Mouse (Mus musculus): Measurements from ENCODE around the gene Gm6812.
"Not testable (repeated sequence)": the region's sequence is repeated elsewhere in the genome, so short reads cannot be mapped to it uniquely, and the experiment has no call there.

Gene Gm6812

DNA sequence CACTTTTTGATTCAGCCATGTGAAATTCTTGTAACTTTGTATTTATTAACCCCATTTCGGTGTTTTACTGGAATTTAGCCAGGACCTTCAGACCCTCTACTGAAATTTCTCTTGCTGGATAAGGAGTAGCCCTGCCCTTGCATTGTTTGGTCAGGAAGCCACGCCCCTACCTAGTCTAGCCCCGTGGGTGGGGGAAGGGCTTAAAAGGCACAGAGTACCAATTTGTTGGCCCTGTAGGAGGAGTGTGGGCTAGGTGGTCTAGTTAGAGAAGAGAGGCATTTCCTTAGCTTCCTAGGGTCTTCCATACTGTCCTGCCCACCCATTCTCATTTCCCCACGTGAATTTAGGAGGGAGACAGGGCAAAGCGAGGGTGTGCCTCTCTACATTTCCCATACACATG lies at the start of gene Gm6812:
Gene Gm6812, minus strand, starts transcription at position 101 of the 400 bp plus-strand sequence.
- not testable (repeated sequence) for DNase-seq (ENCODE audit: low read depth)

DNA sequence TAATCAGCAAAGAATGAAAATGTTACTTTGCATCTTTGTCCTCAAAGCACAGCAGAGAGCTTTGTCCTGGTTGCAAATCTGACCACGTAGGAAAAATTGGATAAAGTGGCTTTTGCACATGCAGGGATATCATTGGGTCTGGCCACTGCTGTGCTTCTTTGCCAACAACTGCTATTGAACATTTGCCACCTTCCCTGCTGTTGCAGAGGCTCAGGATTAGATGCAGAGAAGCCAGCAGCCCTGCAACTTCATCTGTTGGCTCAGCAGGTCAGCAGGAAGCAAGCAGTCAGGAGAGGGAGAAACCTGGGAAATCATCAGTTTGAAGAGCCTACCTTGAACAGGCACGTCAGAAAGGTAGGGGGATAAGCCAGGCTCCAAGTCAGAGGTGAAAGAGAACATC lies 27.7 kb downstream of the Gm6812 start:
- no peak for DNase-seq (ENCODE audit: low read depth)
